Mouse (Mus musculus): ENCODE results near the gene Rassf5. TPM values are rescaled to one million over a fixed set of nuclear protein-coding genes. Genes with fewer than 3 reads are reported as not detected.
"Not testable (repeated sequence)": the region's sequence is repeated elsewhere in the genome, so short reads cannot be mapped to it uniquely, and the experiment has no call there.

Gene Rassf5
- polyA plus RNA-seq, 1 experiment from 2014 or later, result 2.1 TPM

- no peak overlapping the region for H3K4me2 ChIP-seq (replicated peaks)
- no peak overlapping the region for H3K9ac ChIP-seq
- no peaks in the 10 kb centered on the region for H3K27me3 ChIP-seq
- no peak for ATAC-seq (ENCODE audit: insufficient number of reproducible peaks, insufficient read depth, low FRiP score, low TSS enrichment)
- WGBS, result 88% methylated on average over 6 of the region's 6 CpGs
- no peaks in the 10 kb centered on the region for H3K9me3 ChIP-seq
- H3K27ac ChIP-seq, result no peak overlapping the region
- H3K36me3 ChIP-seq, result peaks cover 81% of the 10 kb centered on the region
- H3K4me1 ChIP-seq, result no peaks in the 10 kb centered on the region
- no peak overlapping the region for H3K4me3 ChIP-seq
These were observed 71.2 kb downstream of the Rassf5 start for GRCm38 (mm10) chr1:131173809-131174208.

GRCm38 (mm10) chr1:131173001-131173400 lies 72.1 kb downstream of the Rassf5 start:
- Histone ChIP-seq H3K36me3 (peaks cover 89% of the 10 kb centered on the region), H3K4me2 (replicated peaks) (no peak overlapping the region), H3K4me3 (no peak overlapping the region), H3K27ac (no peak overlapping the region), H3K9ac (no peak overlapping the region), H3K9me3 (no peaks in the 10 kb centered on the region), H3K27me3 (no peaks in the 10 kb centered on the region), H3K4me1 (no peaks in the 10 kb centered on the region)
- ATAC-seq (ENCODE audit: insufficient number of reproducible peaks, insufficient read depth, low FRiP score, low TSS enrichment), result no peak
- 84% methylated on average over 7 of the region's 7 CpGs for WGBS

DNA sequence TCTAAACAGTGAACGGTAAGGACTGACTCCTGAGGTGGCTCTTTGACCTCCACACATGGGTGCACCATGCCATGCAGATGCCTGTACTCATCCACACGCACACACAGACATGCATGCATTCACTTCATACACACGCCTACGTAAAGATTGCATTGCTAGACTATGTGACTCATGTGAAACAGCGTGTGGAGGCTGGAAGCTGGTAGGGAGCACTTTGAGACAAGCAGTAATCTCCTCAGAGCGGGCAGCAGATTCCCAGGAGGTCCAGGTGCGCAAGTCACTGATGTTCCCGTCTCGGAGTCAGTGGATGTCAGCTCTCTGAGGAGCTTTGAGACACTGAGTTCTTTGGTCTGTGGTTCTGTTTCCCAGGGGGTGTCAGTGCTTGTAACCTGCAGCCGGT lies 77.4 kb downstream of the Rassf5 start:
- Histone ChIP-seq H3K9ac (no peak overlapping the region), H3K9me3 (no peaks in the 10 kb centered on the region), H3K27me3 (no peaks in the 10 kb centered on the region), H3K4me2 (replicated peaks) (no peak overlapping the region), H3K27ac (no peak overlapping the region), H3K36me3 (peaks cover 92% of the 10 kb centered on the region), H3K4me3 (no peak overlapping the region), H3K4me1 (no peaks in the 10 kb centered on the region)
- ATAC-seq (ENCODE audit: insufficient number of reproducible peaks, insufficient read depth, low FRiP score, low TSS enrichment), result no peak
- 95% methylated on average over 10 of the region's 10 CpGs for WGBS

DNA sequence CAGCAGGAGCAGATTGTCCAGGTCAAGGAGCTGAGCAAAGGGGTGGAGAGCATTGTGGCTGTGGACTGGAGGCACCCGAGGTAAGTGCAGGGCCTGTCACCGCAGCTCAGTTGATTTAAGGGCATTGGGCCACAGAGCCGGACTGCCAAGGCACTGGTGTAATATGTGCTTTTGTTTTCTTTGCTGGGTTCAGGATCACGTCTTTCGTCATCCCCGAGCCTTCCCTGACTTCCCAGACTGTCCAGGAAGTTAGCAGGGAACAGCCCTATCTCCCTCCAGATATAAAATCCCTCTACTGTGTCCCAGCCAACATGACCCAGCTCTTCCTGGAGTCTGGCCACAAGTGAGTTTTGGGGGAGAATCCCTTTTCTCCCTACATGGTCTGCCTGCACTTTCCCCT lies 80.6 kb downstream of the Rassf5 start:
- WGBS, result 88% methylated on average over 6 of the region's 6 CpGs

DNA sequence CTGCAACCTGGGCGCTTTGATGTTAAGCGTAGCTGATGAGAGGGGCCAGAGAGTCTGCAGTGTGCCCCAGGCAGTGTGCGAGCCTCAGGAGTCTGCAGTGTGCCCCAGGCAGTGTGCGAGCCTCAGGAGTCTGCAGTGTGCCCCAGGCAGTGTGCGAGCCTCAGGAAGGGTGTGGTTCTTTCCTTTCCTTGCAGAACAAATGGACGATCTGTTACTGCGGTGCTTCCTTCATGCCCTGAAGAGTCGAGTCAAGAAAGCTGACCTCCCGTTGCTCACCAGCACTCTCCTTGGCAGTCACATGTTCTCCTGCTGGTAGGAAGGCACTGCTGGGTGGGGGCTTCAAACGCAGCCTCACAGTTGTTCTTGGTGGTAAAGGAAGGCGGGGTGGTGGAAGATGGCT lies 84.0 kb downstream of the Rassf5 start:
- no peak overlapping the region for H3K9ac ChIP-seq
- H3K27ac ChIP-seq, result no peak overlapping the region
- no peaks in the 10 kb centered on the region for H3K9me3 ChIP-seq
- H3K4me1 ChIP-seq, result no peaks in the 10 kb centered on the region
- no peak overlapping the region for H3K4me2 ChIP-seq (replicated peaks)
- WGBS, result 82% methylated on average over 11 of the region's 11 CpGs
- H3K4me3 ChIP-seq, result no peak overlapping the region
- no peaks in the 10 kb centered on the region for H3K27me3 ChIP-seq
- peaks cover 66% of the 10 kb centered on the region for H3K36me3 ChIP-seq
- ATAC-seq (ENCODE audit: insufficient number of reproducible peaks, insufficient read depth, low FRiP score, low TSS enrichment), result no peak

More for the DNA sequence above, 80.6 kb downstream of the Rassf5 start:
- H3K27ac ChIP-seq, result no peak overlapping the region
- H3K9me3 ChIP-seq, result no peaks in the 10 kb centered on the region
- H3K36me3 ChIP-seq, result peaks cover 84% of the 10 kb centered on the region
- ATAC-seq (ENCODE audit: insufficient number of reproducible peaks, insufficient read depth, low FRiP score, low TSS enrichment), result no peak
- H3K9ac ChIP-seq, result no peak overlapping the region
- H3K27me3 ChIP-seq, result no peaks in the 10 kb centered on the region
- H3K4me2 ChIP-seq (replicated peaks), result no peak overlapping the region
- H3K4me3 ChIP-seq, result no peak overlapping the region
- H3K4me1 ChIP-seq, result no peaks in the 10 kb centered on the region

- peaks cover 56% of the 10 kb centered on the region for H3K36me3 ChIP-seq
- H3K27me3 ChIP-seq; ATAC-seq (ENCODE audit: insufficient number of reproducible peaks, insufficient read depth, low FRiP score, low TSS enrichment): not testable (repeated sequence)
These were observed 85.3 kb downstream of the Rassf5 start for GRCm38 (mm10) chr1:131159573-131160327.

GRCm38 (mm10) chr1:131155456-131155855 lies 89.6 kb downstream of the Rassf5 start:
- WGBS, result 55% methylated on average over 2 of the region's 2 CpGs
- Histone ChIP-seq H3K27ac (no peak overlapping the region), H3K9ac (no peak overlapping the region), H3K9me3 (no peaks in the 10 kb centered on the region), H3K4me3 (no peak overlapping the region), H3K36me3 (peaks cover 17% of the 10 kb centered on the region), H3K4me1 (peaks cover 10% of the 10 kb centered on the region), H3K4me2 (replicated peaks) (no peak overlapping the region), H3K27me3 (no peaks in the 10 kb centered on the region)
- no peak for ATAC-seq (ENCODE audit: insufficient number of reproducible peaks, insufficient read depth, low FRiP score, low TSS enrichment)

More at GRCm38 (mm10) chr1:131159573-131160327, 85.3 kb downstream of the Rassf5 start:
- H3K27ac ChIP-seq; H3K9me3 ChIP-seq; H3K4me3 ChIP-seq; H3K4me1 ChIP-seq; H3K4me2 ChIP-seq (replicated peaks); H3K9ac ChIP-seq: not testable (repeated sequence)
- 83% methylated on average over 3 of the region's 3 CpGs for WGBS

- Histone ChIP-seq H3K9me3 (no peaks in the 10 kb centered on the region), H3K4me3 (peak within 1 kb of the TSS; percentile 88), H3K27ac (0 out of 2 replicates have a peak within 1 kb of the TSS, but pooled peaks have one; percentile 46), H3K27me3 (no peaks in the 10 kb centered on the region), H3K4me1 (peaks cover 10% of the 10 kb centered on the region), H3K4me2 (replicated peaks) (peak within 1 kb of the TSS; percentile 84), H3K36me3 (peaks cover 3% of the 10 kb centered on the region), H3K9ac (peak within 1 kb of the TSS; percentile 77)
- peak; percentile 92 for ATAC-seq (ENCODE audit: insufficient number of reproducible peaks, insufficient read depth, low FRiP score, low TSS enrichment)
- WGBS, result under 1% methylated on average over 27 of the region's 27 CpGs
These were observed 91.9 kb downstream of the Rassf5 start, which contains the start of gene Eif2d for GRCm38 (mm10) chr1:131153018-131153629. Gene Eif2d (plus strand): TSS chr1:131153181.

GRCm38 (mm10) chr1:131149496-131149895 lies 95.6 kb downstream of the Rassf5 start:
- Histone ChIP-seq H3K27ac (no peak overlapping the region), H3K4me2 (replicated peaks) (no peak overlapping the region), H3K9me3 (no peaks in the 10 kb centered on the region), H3K4me1 (peaks cover 9% of the 10 kb centered on the region), H3K36me3 (no peaks in the 10 kb centered on the region), H3K27me3 (no peaks in the 10 kb centered on the region), H3K9ac (no peak overlapping the region), H3K4me3 (no peak overlapping the region)
- WGBS, result 42% methylated on average over 1 of the region's 1 CpGs
- no peak for ATAC-seq (ENCODE audit: insufficient number of reproducible peaks, insufficient read depth, low FRiP score, low TSS enrichment)

DNA sequence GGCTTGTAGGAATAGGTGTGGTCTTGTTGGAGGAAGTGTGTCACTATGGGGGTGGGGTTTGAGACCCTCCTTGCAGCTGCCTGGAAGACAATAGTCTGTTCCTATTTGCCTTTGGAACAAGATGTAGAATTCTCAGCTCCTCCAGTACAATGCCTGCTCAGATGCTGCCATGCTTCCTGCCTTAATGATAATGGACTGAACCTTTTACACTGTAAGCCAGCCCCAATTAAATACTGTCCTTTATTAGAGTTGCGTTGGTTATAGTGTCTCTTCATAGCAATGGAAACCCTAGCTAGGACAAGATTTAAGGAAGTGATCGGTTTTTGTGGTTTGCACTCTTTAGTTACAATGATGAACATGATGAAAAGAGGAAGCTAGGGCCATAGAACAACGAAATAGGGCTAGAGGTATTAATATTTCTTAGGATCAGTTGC lies 98.9 kb downstream of the Rassf5 start:
- Histone ChIP-seq H3K27me3 (no peaks in the 10 kb centered on the region), H3K27ac (no peak overlapping the region), H3K9me3 (no peaks in the 10 kb centered on the region), H3K9ac (no peak overlapping the region), H3K36me3 (no peaks in the 10 kb centered on the region), H3K4me3 (no peak overlapping the region), H3K4me2 (replicated peaks) (no peak overlapping the region), H3K4me1 (no peaks in the 10 kb centered on the region)
- 87% methylated on average over 3 of the region's 3 CpGs for WGBS
- no peak for ATAC-seq (ENCODE audit: insufficient number of reproducible peaks, insufficient read depth, low FRiP score, low TSS enrichment)

- 85% methylated on average over 3 of the region's 3 CpGs for WGBS
- not testable (repeated sequence) for H3K27ac ChIP-seq; H3K4me2 ChIP-seq (replicated peaks)
These were observed 99.8 kb downstream of the Rassf5 start for GRCm38 (mm10) chr1:131145222-131145621.

DNA sequence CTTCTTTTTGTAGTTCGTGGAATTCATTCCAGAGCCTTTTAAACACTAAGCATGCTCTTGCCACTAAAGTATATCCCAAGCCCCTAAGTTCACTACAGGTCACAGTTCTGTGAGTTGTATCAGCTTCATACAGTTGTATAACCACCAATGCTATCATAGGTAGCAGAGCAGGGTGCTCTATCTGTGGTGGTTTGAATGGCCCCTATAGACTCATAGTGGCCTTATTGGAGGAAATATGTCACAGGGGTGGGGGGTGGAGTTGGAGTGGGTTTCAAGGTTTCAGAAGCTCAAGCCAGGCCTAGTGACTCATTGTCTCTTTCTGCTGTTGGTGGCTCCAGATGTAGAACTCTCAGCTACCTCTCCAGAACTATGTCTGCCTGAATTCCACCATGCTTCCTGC lies 102.6 kb downstream of the Rassf5 start:
- Histone ChIP-seq H3K9ac (no peak overlapping the region), H3K4me1 (peaks cover 5% of the 10 kb centered on the region; the same call in 1 of the 2 replicates), H3K27ac (no peak overlapping the region), H3K36me3 (no peaks in the 10 kb centered on the region), H3K9me3 (no peaks in the 10 kb centered on the region), H3K27me3 (no peaks in the 10 kb centered on the region), H3K4me3 (no peak overlapping the region), H3K4me2 (replicated peaks) (no peak overlapping the region)
- 75% methylated on average over 1 of the region's 1 CpGs for WGBS
- ATAC-seq (ENCODE audit: insufficient number of reproducible peaks, insufficient read depth, low FRiP score, low TSS enrichment), result no peak

More at GRCm38 (mm10) chr1:131145222-131145621, 99.8 kb downstream of the Rassf5 start:
- not testable (repeated sequence) for H3K9me3 ChIP-seq; ATAC-seq (ENCODE audit: insufficient number of reproducible peaks, insufficient read depth, low FRiP score, low TSS enrichment); H3K9ac ChIP-seq; H3K36me3 ChIP-seq; H3K4me3 ChIP-seq; H3K27me3 ChIP-seq; H3K4me1 ChIP-seq

Data from embryonic facial prominence, embryonic 12.5 days (tissue).